Mouse (Mus musculus) CH12F3 (cell line): ENCODE measurements around the gene Lrrc34.

Experiments used
- in situ Hi-C: fragments of 300-500 bp; cut with MboI; formaldehyde crosslinking; loops from 2 replicates; pipeline ENCODE4 v1.14.3; 2020; ENCODE audit warnings: low sequenced_read_pairs

The Lrrc34 gene

DNA sequence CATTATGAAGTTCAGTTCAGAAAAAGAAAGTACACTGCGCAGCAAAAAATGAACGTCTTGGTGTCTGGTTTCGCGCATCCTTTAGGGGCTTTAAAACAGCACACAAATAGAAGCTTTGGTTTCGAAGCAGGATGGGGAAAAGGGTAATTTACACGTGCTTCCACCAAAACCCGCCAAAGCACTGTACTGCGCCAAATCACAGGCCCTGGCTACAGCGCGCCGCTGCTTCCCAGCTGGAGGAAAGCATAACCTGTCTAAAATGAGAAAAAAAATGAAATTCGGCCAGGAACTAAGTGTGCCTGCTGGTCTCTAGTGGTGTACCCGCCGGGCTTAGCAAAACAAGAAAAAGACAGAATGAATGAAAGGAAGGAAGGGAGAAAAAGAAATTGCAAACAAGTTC lies 47.0 kb downstream of the Lrrc34 start:
- in situ Hi-C loops, result no loop called here

DNA sequence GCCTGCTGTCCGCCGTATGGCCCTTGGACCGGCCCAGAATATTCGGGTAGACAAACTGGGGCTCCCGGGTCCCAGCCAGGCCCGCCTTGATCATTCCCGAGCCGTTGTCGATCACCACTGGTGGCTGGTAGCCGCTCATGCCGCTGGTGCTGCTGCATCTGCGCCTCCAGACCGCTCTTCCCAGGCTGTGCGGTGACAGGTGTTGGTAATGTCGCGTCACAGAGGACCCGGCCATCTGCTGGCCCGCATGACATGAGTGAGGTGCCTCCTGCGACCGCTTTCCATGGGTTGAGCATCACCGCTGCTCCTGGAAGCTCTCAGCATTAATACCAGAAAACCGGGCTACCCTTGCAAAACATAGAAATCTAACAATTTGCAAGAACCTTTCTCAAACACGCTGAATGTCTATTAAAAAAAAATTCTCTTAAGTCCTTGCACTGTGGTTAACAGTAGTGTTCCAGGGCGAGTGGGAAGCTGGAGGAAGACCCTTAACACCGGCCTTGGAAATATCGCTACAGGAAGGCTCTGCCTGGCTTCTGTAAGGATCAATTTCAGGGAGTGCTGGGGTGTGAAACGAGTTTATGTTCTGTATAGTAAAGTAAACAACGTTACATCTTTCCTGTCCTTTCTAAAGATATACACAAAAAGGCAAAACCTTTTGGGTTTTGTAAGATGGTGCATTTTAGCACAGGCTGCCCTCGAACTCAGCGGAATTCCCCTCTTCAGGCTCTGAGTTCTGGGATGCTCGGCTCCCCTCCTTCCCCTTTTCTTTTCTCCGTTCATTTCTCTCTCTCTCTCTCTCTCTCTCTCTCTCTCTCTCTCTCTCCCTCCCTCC lies 47.7 kb downstream of the Lrrc34 start, which contains the start of gene Actrt3:
TSS of gene Actrt3 (minus strand) at position 229 of the 835 bp plus-strand sequence.
- in situ Hi-C loops, result loop anchor here (25.0 kb wide), 1 partner anchor 362 kb away; the partner anchor contains the start of gene Phc3

DNA sequence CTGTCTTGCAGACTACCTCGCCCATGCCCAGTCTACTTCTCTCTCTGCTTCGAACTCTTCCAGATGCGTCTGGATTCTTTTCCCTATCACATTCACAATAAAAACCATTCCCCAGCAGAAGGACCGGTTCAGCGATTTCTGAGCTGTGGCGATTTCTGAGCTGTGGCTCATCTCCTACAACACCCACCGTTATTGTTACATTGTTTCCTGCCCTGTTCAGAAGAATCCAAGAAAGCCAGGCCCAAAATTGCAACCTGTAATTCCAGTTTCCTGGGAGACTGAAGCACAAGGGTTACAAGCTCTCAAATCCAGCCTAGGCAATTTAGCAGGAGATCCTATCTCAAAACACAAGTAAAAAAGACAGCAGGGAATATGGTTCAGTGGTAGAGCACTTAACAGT lies 50.4 kb downstream of the Lrrc34 start:
- in situ Hi-C loops, result loop anchor here (25.0 kb wide), 1 partner anchor 365 kb away; the partner anchor contains the start of gene Phc3

DNA sequence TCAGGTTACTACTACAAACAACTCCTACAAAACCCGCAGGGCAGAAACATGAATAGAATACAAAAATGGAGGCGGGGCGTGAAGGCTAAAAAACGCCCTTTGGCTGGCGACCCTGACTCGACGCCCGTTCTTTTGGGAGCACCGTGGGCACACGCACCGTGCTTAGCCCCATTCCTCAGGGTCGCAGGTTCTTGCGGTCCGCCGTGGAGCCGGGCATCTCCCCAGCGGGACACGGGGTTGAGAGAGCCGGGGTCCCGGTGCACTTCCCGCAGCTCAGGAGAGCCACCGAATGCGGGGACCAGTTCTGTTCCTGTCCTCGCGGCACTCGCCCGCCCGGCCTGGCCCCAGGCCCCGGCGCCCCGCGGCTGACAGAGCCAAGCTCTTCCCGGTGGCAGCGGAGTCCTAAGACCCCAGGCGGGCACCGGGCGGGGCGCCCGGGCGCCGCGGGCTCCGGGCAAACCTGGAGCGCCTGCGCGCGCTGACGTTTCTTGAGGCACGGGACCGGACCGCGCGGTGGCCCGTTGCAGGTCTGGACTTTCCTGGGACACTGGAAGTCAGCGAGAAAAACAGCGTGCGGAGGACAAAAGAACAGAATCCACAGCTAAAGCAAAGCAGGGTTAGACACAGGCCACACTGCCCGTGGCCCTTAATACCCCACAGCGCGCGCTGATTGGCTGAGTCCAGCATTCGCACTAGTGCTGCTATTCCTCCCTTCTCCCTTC lies 52.4 kb downstream of the Lrrc34 start:
- in situ Hi-C loops, result loop anchor here (25.0 kb wide), 1 partner anchor 367 kb away; the partner anchor contains the start of gene Phc3

DNA sequence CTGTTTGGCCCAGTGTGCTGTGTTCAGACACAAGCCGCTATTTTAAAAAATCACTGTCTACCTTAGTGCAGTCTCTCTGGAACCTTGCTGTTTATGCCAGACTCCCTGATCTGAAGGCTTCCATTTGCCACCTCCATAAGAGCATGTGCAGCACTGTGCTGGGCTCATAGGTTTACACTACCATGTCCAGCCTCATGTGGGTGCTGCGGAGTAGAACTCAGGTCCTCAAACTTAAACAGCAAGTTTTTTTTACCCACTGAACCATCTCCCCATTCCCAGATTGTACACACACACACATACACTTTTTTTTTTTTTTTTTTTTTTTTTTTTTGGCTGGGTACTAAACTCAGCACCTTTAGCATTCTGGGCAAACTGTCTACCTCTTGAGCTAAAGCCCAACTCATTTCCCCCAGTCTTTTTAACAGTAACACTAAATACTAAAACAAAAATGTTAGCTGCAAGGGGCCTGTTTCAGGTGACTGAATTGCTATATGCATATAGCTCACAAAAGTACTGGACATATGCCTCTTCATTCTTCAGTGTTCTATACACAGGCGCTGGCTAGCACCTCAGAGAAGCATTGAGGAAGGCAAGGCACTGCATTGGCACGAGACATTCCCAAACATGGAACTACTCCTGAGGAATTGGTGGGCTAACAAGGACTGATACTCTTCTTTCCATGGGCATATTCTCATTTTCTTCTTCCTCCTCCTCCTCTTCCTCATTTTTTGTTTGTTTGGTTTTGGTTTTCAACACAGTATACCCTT lies 53.8 kb downstream of the Lrrc34 start:
- in situ Hi-C loops, result loop anchor here (25.0 kb wide), 1 partner anchor 368 kb away; the partner anchor contains the start of gene Phc3

DNA sequence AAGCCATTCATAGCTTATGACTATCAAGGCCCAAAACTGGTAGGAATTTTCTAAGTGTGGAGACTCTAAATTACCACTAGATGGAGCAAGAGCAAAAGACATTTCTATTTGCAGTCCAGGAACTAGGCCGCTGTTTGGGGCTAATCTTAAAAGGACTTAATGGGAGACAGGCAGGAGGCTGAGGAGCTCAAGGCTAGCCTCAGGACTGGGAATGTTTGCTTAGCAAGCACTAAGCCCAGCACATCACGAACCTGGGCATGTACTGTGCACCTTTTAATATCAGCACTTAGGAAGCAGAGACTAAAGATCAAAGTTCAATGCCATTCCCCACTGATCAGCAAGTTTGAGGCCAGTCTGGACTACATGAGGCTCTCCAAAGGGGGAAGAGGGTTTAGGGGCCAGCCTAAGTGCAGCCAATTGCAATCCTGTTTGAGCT lies 55.2 kb downstream of the Lrrc34 start:
- in situ Hi-C loops, result loop anchor here (25.0 kb wide), 1 partner anchor 370 kb away; the partner anchor contains the start of gene Phc3

DNA sequence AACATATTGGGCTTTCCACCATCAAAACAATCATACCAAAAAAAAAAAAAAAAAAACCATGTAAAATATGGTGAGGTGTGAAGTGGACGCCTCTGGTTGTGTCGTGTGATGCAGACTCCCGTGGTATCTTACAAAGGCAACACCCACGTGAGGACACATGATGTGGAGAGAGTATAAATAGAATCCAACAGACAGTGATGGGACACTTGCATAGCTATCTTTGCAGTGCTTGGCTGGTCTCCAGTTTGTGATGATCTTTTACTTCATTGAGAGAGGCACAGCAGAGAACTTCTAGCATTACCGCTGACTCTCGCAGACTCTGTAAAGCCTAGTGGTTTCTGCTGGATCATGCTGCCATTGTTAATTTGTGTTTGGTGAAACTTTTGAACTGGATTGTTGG lies 58.8 kb downstream of the Lrrc34 start:
- in situ Hi-C loops, result loop anchor here (25.0 kb wide), 1 partner anchor 373 kb away; the partner anchor contains the start of gene Phc3
